22 mouse cellular contexts compared by ENCODE assay signal in the genomic region with DNA sequence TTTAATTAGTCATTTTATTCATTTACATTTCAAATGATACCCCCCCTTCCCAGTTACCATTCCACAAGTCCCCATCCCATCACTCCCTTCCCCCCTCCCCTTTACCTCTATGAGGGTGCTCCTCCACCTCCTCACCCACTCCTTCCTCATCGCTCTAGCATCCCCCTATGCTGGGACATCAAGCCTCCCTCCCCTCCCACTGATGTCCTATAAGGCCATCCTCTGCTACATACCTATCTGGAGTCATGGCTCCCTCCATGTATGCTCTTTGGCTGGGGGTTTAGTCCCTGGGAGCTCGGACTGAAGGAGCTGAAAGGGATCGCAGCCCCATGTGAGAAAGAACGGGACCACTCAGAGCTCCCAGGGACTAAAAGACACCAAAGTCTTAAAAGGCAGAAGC.
DNase-seq lines count a peak whose midpoint lies in the region; ATAC-seq and TF ChIP-seq lines count a peak whose summit lies in the region.
"Had no signal": no experiment of that assay in that cellular context is flagged by ENCODE, and none has a peak within 500 bp of the region (broad histone marks: within the 10 kb centered on the region; RNA-seq: fewer than 3 reads in every experiment).

No protein-coding gene starts in this region.

- 74% methylated on average over 4 of the region's 4 CpGs for WGBS in forebrain, embryonic 10.5 days
- 54% methylated on average over 4 of the region's 4 CpGs for WGBS in forebrain, postnatal 0 days
- 77% methylated on average over 4 of the region's 4 CpGs for WGBS in midbrain, embryonic 11.5 days
- WGBS in midbrain, embryonic 14.5 days, result 55% methylated on average over 4 of the region's 4 CpGs
- 54% methylated on average over 4 of the region's 4 CpGs for WGBS in forebrain, embryonic 13.5 days
- WGBS in hindbrain, postnatal 0 days, result 72% methylated on average over 4 of the region's 4 CpGs

- H3K36me3 ChIP-seq in forebrain, embryonic 10.5 days (replicated peaks), result no peaks in the 10 kb centered on the region
- no peaks in the 10 kb centered on the region for H3K36me3 ChIP-seq in forebrain, postnatal 0 days (ENCODE audit: insufficient read depth)
- H3K36me3 ChIP-seq in midbrain, embryonic 11.5 days (ENCODE audit: control insufficient read depth, insufficient read depth, low read length), result no peaks in the 10 kb centered on the region
- no peaks in the 10 kb centered on the region for H3K36me3 ChIP-seq in midbrain, embryonic 14.5 days (ENCODE audit: control insufficient read depth, insufficient read depth, low read length)
- H3K36me3 ChIP-seq in forebrain, embryonic 13.5 days (ENCODE audit: poor library complexity, severe bottlenecking), result no peaks in the 10 kb centered on the region
- no peaks in the 10 kb centered on the region for H3K36me3 ChIP-seq in hindbrain, postnatal 0 days (ENCODE audit: insufficient read depth, low read length)
- H3K36me3 ChIP-seq: embryonic facial prominence, embryonic 15.5 days; G1E; heart, embryonic 12.5 days; hindbrain, embryonic 15.5 days had no signal

- no peak overlapping the region; the same call in 1 of the 2 replicates for H3K4me3 ChIP-seq in forebrain, embryonic 10.5 days
- H3K4me3 ChIP-seq in forebrain, postnatal 0 days (ENCODE audit: low read depth, low read length), result no peak overlapping the region
- no peak overlapping the region for H3K4me3 ChIP-seq in midbrain, embryonic 11.5 days (ENCODE audit: low read depth, low read length)
- H3K4me3 ChIP-seq in midbrain, embryonic 14.5 days (replicated peaks; ENCODE audit: low read depth, low read length), result no peak overlapping the region
- H3K4me3 ChIP-seq in forebrain, embryonic 13.5 days, result no peak overlapping the region
- no peak overlapping the region for H3K4me3 ChIP-seq in hindbrain, postnatal 0 days (ENCODE audit: low read length)
- H3K4me3 ChIP-seq: embryonic facial prominence, embryonic 15.5 days; erythroblast, embryonic 14.5 days; gastrocnemius, adult 2 months; heart, embryonic 12.5 days; hindbrain, embryonic 15.5 days had no signal

- no peaks in the 10 kb centered on the region; the same call in 1 of the 2 replicates for H3K9me3 ChIP-seq in forebrain, embryonic 10.5 days
- H3K9me3 ChIP-seq in forebrain, postnatal 0 days (ENCODE audit: low read length), result no peaks in the 10 kb centered on the region
- no peaks in the 10 kb centered on the region for H3K9me3 ChIP-seq in midbrain, embryonic 11.5 days (ENCODE audit: control insufficient read depth, low read length)
- no peaks in the 10 kb centered on the region for H3K9me3 ChIP-seq in midbrain, embryonic 14.5 days (ENCODE audit: control insufficient read depth, low read length)
- no peaks in the 10 kb centered on the region for H3K9me3 ChIP-seq in forebrain, embryonic 13.5 days (replicated peaks)
- H3K9me3 ChIP-seq in hindbrain, postnatal 0 days (ENCODE audit: low read length), result no peaks in the 10 kb centered on the region
- H3K9me3 ChIP-seq: embryonic facial prominence, embryonic 15.5 days; G1E; heart, embryonic 12.5 days; hindbrain, embryonic 15.5 days had no signal

- no peak for TF ChIP-seq CTCF in forebrain, postnatal 0 days (IDR thresholded peaks at IDR 0.05; ENCODE audit: low read depth)
- no peak for TF ChIP-seq CTCF in hindbrain, postnatal 0 days (IDR thresholded peaks at IDR 0.05; ENCODE audit: low read depth)

- no peaks in the 10 kb centered on the region for H3K27me3 ChIP-seq in forebrain, embryonic 10.5 days (ENCODE audit: poor library complexity, severe bottlenecking)
- H3K27me3 ChIP-seq in forebrain, postnatal 0 days (ENCODE audit: insufficient read depth, low read length), result no peaks in the 10 kb centered on the region
- H3K27me3 ChIP-seq in midbrain, embryonic 11.5 days (ENCODE audit: control insufficient read depth, insufficient read depth, low read length), result no peaks in the 10 kb centered on the region; the same call in 1 of the 2 replicates
- H3K27me3 ChIP-seq in midbrain, embryonic 14.5 days (ENCODE audit: control insufficient read depth, insufficient read depth, low read length), result peaks cover 6% of the 10 kb centered on the region; the same call in 1 of the 2 replicates
- no peaks in the 10 kb centered on the region for H3K27me3 ChIP-seq in forebrain, embryonic 13.5 days
- no peaks in the 10 kb centered on the region for H3K27me3 ChIP-seq in hindbrain, postnatal 0 days (ENCODE audit: insufficient read depth, low read length)
- H3K27me3 ChIP-seq: embryonic facial prominence, embryonic 15.5 days; heart, embryonic 12.5 days; hindbrain, embryonic 15.5 days had no signal

- H3K4me2 ChIP-seq in forebrain, postnatal 0 days (ENCODE audit: low read depth), result no peak overlapping the region; the same call in 1 of the 2 replicates
- H3K4me2 ChIP-seq in midbrain, embryonic 11.5 days, result no peak overlapping the region
- H3K4me2 ChIP-seq in midbrain, embryonic 14.5 days (ENCODE audit: low read length), result no peak overlapping the region
- peak overlapping the region; percentile 31 for H3K4me2 ChIP-seq in forebrain, embryonic 13.5 days
- 0 out of 2 replicates have a peak overlapping the region, but pooled peaks have one; percentile 13 for H3K4me2 ChIP-seq in hindbrain, postnatal 0 days (ENCODE audit: low read depth, low read length)
- H3K4me2 ChIP-seq: embryonic facial prominence, embryonic 15.5 days; heart, embryonic 12.5 days; hindbrain, embryonic 15.5 days had no signal

- DNase-seq in forebrain, embryonic 10.5 days (ENCODE audit: extremely low spot score, low spot score), result no peak
- no peak for DNase-seq in forebrain, postnatal 0 days
- DNase-seq in midbrain, embryonic 11.5 days (ENCODE audit: low spot score, missing footprints), result no peak
- DNase-seq in midbrain, embryonic 14.5 days, result no peak
- no peak for DNase-seq in hindbrain, postnatal 0 days (ENCODE audit: low spot score)
- DNase-seq in right cerebral cortex, postnatal 14 days, result no peak
- DNase-seq in left cerebral cortex, adult 11 months (ENCODE audit: low spot score), result no peak
- DNase-seq: adrenal gland, postnatal 10 days; B cell, adult 2 months; cerebellum, adult 11 months; cerebellum, adult 8-10 months; cerebellum, postnatal 14 days; embryo, embryonic 11 days; gastrocnemius, adult 2 months; gastrocnemius, postnatal 25 days had no signal

- ATAC-seq in forebrain, postnatal 0 days, result no peak
- ATAC-seq in midbrain, embryonic 11.5 days (ENCODE audit: low FRiP score), result peak; percentile 38; the same call in 1 of the 2 replicates
- no peak for ATAC-seq in midbrain, embryonic 14.5 days (ENCODE audit: low FRiP score, low TSS enrichment)
- peak; percentile 63; the same call in 1 of the 2 replicates for ATAC-seq in forebrain, embryonic 13.5 days
- ATAC-seq in hindbrain, postnatal 0 days, result no peak
- ATAC-seq: CD4-positive, CD25-positive, alpha-beta regulatory T cell, adult 4 months had no signal

- H3K9ac ChIP-seq in forebrain, postnatal 0 days, result no peak overlapping the region
- no peak overlapping the region for H3K9ac ChIP-seq in midbrain, embryonic 11.5 days (ENCODE audit: low read length)
- H3K9ac ChIP-seq in midbrain, embryonic 14.5 days (replicated peaks; ENCODE audit: low read length), result no peak overlapping the region
- no peak overlapping the region for H3K9ac ChIP-seq in forebrain, embryonic 13.5 days
- H3K9ac ChIP-seq in hindbrain, postnatal 0 days (replicated peaks; ENCODE audit: low read length), result no peak overlapping the region
- H3K9ac ChIP-seq: embryonic facial prominence, embryonic 15.5 days; heart, embryonic 12.5 days; hindbrain, embryonic 15.5 days had no signal

- peaks cover 31% of the 10 kb centered on the region for H3K4me1 ChIP-seq in forebrain, embryonic 10.5 days
- H3K4me1 ChIP-seq in forebrain, postnatal 0 days (ENCODE audit: insufficient read depth), result no peaks in the 10 kb centered on the region
- peaks cover 10% of the 10 kb centered on the region for H3K4me1 ChIP-seq in midbrain, embryonic 11.5 days (ENCODE audit: control insufficient read depth, insufficient read depth, low read length)
- peaks cover 18% of the 10 kb centered on the region for H3K4me1 ChIP-seq in midbrain, embryonic 14.5 days (ENCODE audit: control insufficient read depth, insufficient read depth, low read length)
- H3K4me1 ChIP-seq in forebrain, embryonic 13.5 days, result peaks cover 22% of the 10 kb centered on the region
- 0 out of 2 replicates have a peak, but pooled peaks cover 4% of the 10 kb centered on the region for H3K4me1 ChIP-seq in hindbrain, postnatal 0 days (ENCODE audit: insufficient read depth, low read length)
- H3K4me1 ChIP-seq: embryonic facial prominence, embryonic 15.5 days; heart, embryonic 12.5 days had no signal

- H3K27ac ChIP-seq in forebrain, embryonic 10.5 days, result peak overlapping the region; percentile 78
- H3K27ac ChIP-seq in forebrain, postnatal 0 days (ENCODE audit: low read depth, low read length), result no peak overlapping the region
- H3K27ac ChIP-seq in midbrain, embryonic 11.5 days (ENCODE audit: low read depth, low read length), result no peak overlapping the region
- H3K27ac ChIP-seq in midbrain, embryonic 14.5 days (replicated peaks; ENCODE audit: low read depth, low read length), result no peak overlapping the region
- peak overlapping the region; percentile 65 for H3K27ac ChIP-seq in forebrain, embryonic 13.5 days
- no peak overlapping the region for H3K27ac ChIP-seq in hindbrain, postnatal 0 days
- H3K27ac ChIP-seq: embryonic facial prominence, embryonic 15.5 days; gastrocnemius, adult 2 months; hindbrain, embryonic 15.5 days had no signal

Comparison
In these comparisons a context has a peak if more than half of its experiments do, and no peak if none do; other contexts are left out.
1. H3K27ac ChIP-seq: peak in forebrain, embryonic 10.5 days (single experiment) and forebrain, embryonic 13.5 days (single experiment); none in forebrain, postnatal 0 days (single experiment), midbrain, embryonic 11.5 days (single experiment), midbrain, embryonic 14.5 days (single experiment) and hindbrain, postnatal 0 days (single experiment).
2. ATAC-seq: peak in midbrain, embryonic 11.5 days (single experiment) and forebrain, embryonic 13.5 days (single experiment); none in forebrain, postnatal 0 days (single experiment), midbrain, embryonic 14.5 days (single experiment) and hindbrain, postnatal 0 days (single experiment).
3. H3K4me2 ChIP-seq: peak in forebrain, embryonic 13.5 days (single experiment) and hindbrain, postnatal 0 days (single experiment); none in forebrain, postnatal 0 days (single experiment), midbrain, embryonic 11.5 days (single experiment) and midbrain, embryonic 14.5 days (single experiment).